Mouse (Mus musculus): Measurements from ENCODE around the gene Ctr9. TPM values are rescaled to one million over a fixed set of nuclear protein-coding genes. Genes with fewer than 3 reads are reported as not detected.

The Ctr9 gene
- total and polyA plus RNA-seq, 3 experiments, result 27.4 to 34.3 (median 31.7) TPM

GRCm38 (mm10) chr7:111085153-111085552 is 56.4 kb downstream of the Ctr9 start:
- Histone ChIP-seq H3K79me2 (replicated peaks; ENCODE audit: control insufficient read depth, extremely low read depth, insufficient read depth, poor library complexity, severe bottlenecking) (peaks cover 21% of the 10 kb centered on the region), H3K9me3 (replicated peaks; ENCODE audit: low read length) (no peaks in the 10 kb centered on the region), H3K4me1 (ENCODE audit: control insufficient read depth in 1 of 2, insufficient read depth in 2 of 2) (peaks cover 0 to 5% of the 10 kb centered on the region in 2 experiments; a peak in 1 of 4 replicates), H3K36me3 (replicated peaks in 1 of 2; ENCODE audit: control insufficient read depth in 1 of 2, insufficient read depth in 1 of 2, low read length in 1 of 2) (peaks cover 11 to 12% of the 10 kb centered on the region in 2 experiments), H3K9ac (ENCODE audit: insufficient read depth, low read depth) (no peak overlapping the region), H3K4me2 (ENCODE audit: insufficient read depth, low read depth, poor library complexity, severe bottlenecking) (no peak overlapping the region), H3K27me3 (replicated peaks) (no peaks in the 10 kb centered on the region), H3K4me3 (replicated peaks in 1 of 3; ENCODE audit: low read depth in 2 of 3, low read length in 2 of 3, poor library complexity in 1 of 3) (no peak overlapping the region), H3K27ac (ENCODE audit: insufficient read depth, low read depth) (no peak overlapping the region)
- TF ChIP-seq USF1 (IDR thresholded peaks at IDR 0.05; ENCODE audit: low read depth, low read length), result no peak
- no peak for TF ChIP-seq CTCF (conservative IDR thresholded peaks at IDR 0.05 in 1 of 2, IDR thresholded peaks at IDR 0.05 in 1 of 2; ENCODE audit: low read depth in 2 of 2, low read length in 2 of 2)
- TF ChIP-seq IRF4 (IDR thresholded peaks at IDR 0.05; ENCODE audit: low read depth, low read length), result no peak
- in situ Hi-C loops (cut with MboI; ENCODE audit: low pct_ligation_motif_present, low pct_unique_long_range_greater_than_20kb, low sequenced_read_pairs), result no loop called here
- dilution Hi-C loops (cut with MboI; ENCODE audit: extremely low pct_ligation_motif_present, extremely low pct_unique_long_range_greater_than_20kb, low sequenced_read_pairs), result no loop called here
- DNase-seq (ENCODE audit: extremely low read depth), result no peak

GRCm38 (mm10) chr7:111095169-111095568 is 66.4 kb downstream of the Ctr9 start:
- H3K27me3 ChIP-seq (replicated peaks), result no peaks in the 10 kb centered on the region
- H3K79me2 ChIP-seq (replicated peaks; ENCODE audit: control insufficient read depth, extremely low read depth, insufficient read depth, poor library complexity, severe bottlenecking), result no peaks in the 10 kb centered on the region
- TF ChIP-seq ZNF384 (IDR thresholded peaks at IDR 0.05; ENCODE audit: low read depth, low read length) (no peak), ZC3H11A (IDR thresholded peaks at IDR 0.05; ENCODE audit: low read depth, low read length) (no peak), UBTF (IDR thresholded peaks at IDR 0.05; ENCODE audit: low read depth, low read length) (no peak), JUN (IDR thresholded peaks at IDR 0.05; ENCODE audit: insufficient read depth, low read depth, low read length) (no peak), MYC (IDR thresholded peaks at IDR 0.05; ENCODE audit: low read depth, low read length) (no peak), E2F4 (IDR thresholded peaks at IDR 0.05; ENCODE audit: insufficient replicate concordance, low read depth, low read length) (no peak)
- dilution Hi-C loops (cut with MboI; ENCODE audit: extremely low pct_ligation_motif_present, extremely low pct_unique_long_range_greater_than_20kb, low sequenced_read_pairs) (no loop called here), in situ Hi-C loops (cut with MboI; ENCODE audit: low pct_ligation_motif_present, low pct_unique_long_range_greater_than_20kb, low sequenced_read_pairs) (no loop called here)
- no peak overlapping the region for H3K4me3 ChIP-seq (replicated peaks in 1 of 3; ENCODE audit: low read depth in 2 of 3, low read length in 2 of 3, poor library complexity in 1 of 3)
- H3K9ac ChIP-seq (ENCODE audit: insufficient read depth, low read depth), result no peak overlapping the region
- no peaks in the 10 kb centered on the region for H3K36me3 ChIP-seq (replicated peaks in 1 of 2; ENCODE audit: control insufficient read depth in 1 of 2, insufficient read depth in 1 of 2, low read length in 1 of 2)
- no peaks in the 10 kb centered on the region for H3K9me3 ChIP-seq (replicated peaks; ENCODE audit: low read length)
- no peak for DNase-seq (ENCODE audit: extremely low read depth)
- no peak overlapping the region for H3K4me2 ChIP-seq (ENCODE audit: insufficient read depth, low read depth, poor library complexity, severe bottlenecking)
- no peaks in the 10 kb centered on the region for H3K4me1 ChIP-seq (ENCODE audit: control insufficient read depth in 1 of 2, insufficient read depth in 2 of 2)
- H3K27ac ChIP-seq (ENCODE audit: insufficient read depth, low read depth), result no peak overlapping the region

DNA sequence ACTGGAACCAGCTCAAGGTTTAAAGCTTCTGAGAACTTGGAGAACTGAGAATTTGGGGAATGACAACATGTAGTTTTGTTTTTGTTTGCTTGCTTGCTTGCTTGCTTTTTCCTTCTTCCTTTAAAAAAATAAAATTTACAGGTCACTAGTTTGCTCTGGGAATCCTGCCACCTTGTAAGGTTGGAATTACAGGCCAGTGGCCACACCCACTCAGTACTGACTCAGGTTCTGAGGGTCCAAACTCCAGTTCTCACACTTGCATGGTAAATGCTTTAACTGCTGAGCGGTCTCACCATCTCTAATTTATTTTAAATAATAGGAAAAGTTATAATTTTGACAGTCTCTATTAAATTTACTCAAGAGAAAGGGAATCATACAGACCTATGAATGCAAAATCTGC is 69.4 kb downstream of the Ctr9 start:
- Histone ChIP-seq H3K27ac (ENCODE audit: insufficient read depth, low read depth) (no peak overlapping the region), H3K4me3 (replicated peaks in 1 of 3; ENCODE audit: low read depth in 2 of 3, low read length in 2 of 3, poor library complexity in 1 of 3) (no peak overlapping the region), H3K9me3 (replicated peaks; ENCODE audit: low read length) (no peaks in the 10 kb centered on the region), H3K36me3 (replicated peaks in 1 of 2; ENCODE audit: control insufficient read depth in 1 of 2, insufficient read depth in 1 of 2, low read length in 1 of 2) (peaks cover 0 to 2% of the 10 kb centered on the region in 2 experiments), H3K27me3 (replicated peaks) (no peaks in the 10 kb centered on the region), H3K79me2 (replicated peaks; ENCODE audit: control insufficient read depth, extremely low read depth, insufficient read depth, poor library complexity, severe bottlenecking) (no peaks in the 10 kb centered on the region), H3K9ac (ENCODE audit: insufficient read depth, low read depth) (no peak overlapping the region), H3K4me2 (ENCODE audit: insufficient read depth, low read depth, poor library complexity, severe bottlenecking) (no peak overlapping the region), H3K4me1 (ENCODE audit: control insufficient read depth in 1 of 2, insufficient read depth in 2 of 2) (no peaks in the 10 kb centered on the region)
- dilution Hi-C loops (cut with MboI; ENCODE audit: extremely low pct_ligation_motif_present, extremely low pct_unique_long_range_greater_than_20kb, low sequenced_read_pairs) (no loop called here), in situ Hi-C loops (cut with MboI; ENCODE audit: low pct_ligation_motif_present, low pct_unique_long_range_greater_than_20kb, low sequenced_read_pairs) (no loop called here)
- TF ChIP-seq HCFC1 (IDR thresholded peaks at IDR 0.05; ENCODE audit: low read depth, low read length) (no peak), USF2 (conservative IDR thresholded peaks at IDR 0.05; ENCODE audit: low read depth, low read length) (no peak), IRF4 (IDR thresholded peaks at IDR 0.05; ENCODE audit: low read depth, low read length) (no peak), SMC3 (IDR thresholded peaks at IDR 0.05; ENCODE audit: low read depth, low read length) (no peak), POLR2A (IDR thresholded peaks at IDR 0.05; ENCODE audit: low read depth, low read length) (no peak), MYC (IDR thresholded peaks at IDR 0.05; ENCODE audit: low read depth, low read length) (no peak), TBP (conservative IDR thresholded peaks at IDR 0.05; ENCODE audit: low read depth, low read length) (no peak), MAFK (IDR thresholded peaks at IDR 0.05; ENCODE audit: insufficient replicate concordance, low read length) (no peak), USF1 (IDR thresholded peaks at IDR 0.05; ENCODE audit: low read depth, low read length) (no peak), E2F4 (IDR thresholded peaks at IDR 0.05; ENCODE audit: insufficient replicate concordance, low read depth, low read length) (no peak), CHD1 (IDR thresholded peaks at IDR 0.05; ENCODE audit: low read depth, low read length) (no peak), GABPA (IDR thresholded peaks at IDR 0.05; ENCODE audit: insufficient replicate concordance, low read depth, low read length) (no peak)
- no peak for DNase-seq (ENCODE audit: extremely low read depth)

All from CH12.LX (cell line).